Mouse (Mus musculus) lung, postnatal 36 days (tissue): ENCODE data around the gene Cd80.
A peak's percentile ranks its signal among the peaks of the same experiment; 100 is the strongest.
"Not testable (repeated sequence)": the region's sequence is repeated elsewhere in the genome, so short reads cannot be mapped to it uniquely, and the experiment has no call there.

ENCODE experiments used
- DNase-seq: peaks from one replicate; pipeline ENCODE4 v3.0.0; 2022; ENCODE audit warnings: mixed read lengths

The Cd80 gene

GRCm38 (mm10) chr16:38474677-38475286, 19.4 kb downstream of the Cd80 start:
- no peak for DNase-seq

- DNase-seq = peak; percentile 15
Measured at GRCm38 (mm10) chr16:38475681-38476311, 20.4 kb downstream of the Cd80 start.

GRCm38 (mm10) chr16:38476312-38477240, 21.2 kb downstream of the Cd80 start:
- DNase-seq = peak; percentile 53

- DNase-seq = not testable (repeated sequence)
Measured at GRCm38 (mm10) chr16:38477241-38477608, 21.9 kb downstream of the Cd80 start.

GRCm38 (mm10) chr16:38478296-38478695, 22.9 kb downstream of the Cd80 start:
- no peak for DNase-seq

GRCm38 (mm10) chr16:38481327-38481726, 26.0 kb downstream of the Cd80 start:
- no peak for DNase-seq

- peak; percentile 68 for DNase-seq
Measured at GRCm38 (mm10) chr16:38482780-38483562, 27.6 kb downstream of the Cd80 start.

- peak; percentile 26 for DNase-seq
Measured at GRCm38 (mm10) chr16:38483582-38484309, 28.4 kb downstream of the Cd80 start.

- DNase-seq = no peak
Measured at GRCm38 (mm10) chr16:38492551-38492950, 37.2 kb downstream of the Cd80 start.

- DNase-seq = peak; percentile 3
Measured at GRCm38 (mm10) chr16:38493890-38494289, 38.5 kb downstream of the Cd80 start.

GRCm38 (mm10) chr16:38496604-38497140, 41.3 kb downstream of the Cd80 start:
- DNase-seq = no peak

- no peak for DNase-seq
Measured at GRCm38 (mm10) chr16:38502469-38502868, 47.1 kb downstream of the Cd80 start.

- no peak for DNase-seq
Measured at GRCm38 (mm10) chr16:38503528-38503927, 48.2 kb downstream of the Cd80 start.

GRCm38 (mm10) chr16:38506041-38506634, 50.8 kb downstream of the Cd80 start:
- DNase-seq = peak; percentile 78

GRCm38 (mm10) chr16:38510846-38511245, 55.5 kb downstream of the Cd80 start:
- no peak for DNase-seq

GRCm38 (mm10) chr16:38519140-38519539, 63.8 kb downstream of the Cd80 start:
- no peak for DNase-seq

- no peak for DNase-seq
Measured at GRCm38 (mm10) chr16:38521211-38521987, 66.0 kb downstream of the Cd80 start.

- peak; percentile 98 for DNase-seq
Measured at GRCm38 (mm10) chr16:38522129-38523084, 67.0 kb downstream of the Cd80 start, which contains the start of gene Timmdc1. Gene Timmdc1, minus strand, starts transcription at chr16:38522663.

GRCm38 (mm10) chr16:38526264-38526663, 70.9 kb downstream of the Cd80 start:
- DNase-seq = no peak
